Comparison of ENCODE assay signal across 8 mouse cellular contexts in genomic region chr10:60002203-60002602, GRCm38 (mm10). TPM values are rescaled to one million over a fixed set of nuclear protein-coding genes. Genes with fewer than 3 reads are reported as not detected.
A peak's percentile ranks its signal among the peaks of the same experiment; 100 is the strongest.
DNase-seq lines count a peak whose midpoint lies in the region; ATAC-seq and TF ChIP-seq lines count a peak whose summit lies in the region.

No protein-coding gene starts in this region.

- H3K4me2 ChIP-seq in hindbrain, embryonic 16.5 days (ENCODE audit: low read length), result peak overlapping the region; percentile 77
- H3K4me2 ChIP-seq in midbrain, embryonic 14.5 days (ENCODE audit: low read length), result peak overlapping the region; percentile 85

- H3K27ac ChIP-seq in thymus, adult 2 months (ENCODE audit: control insufficient read depth, insufficient read depth, low read length), result peak overlapping the region; percentile 82
- peak overlapping the region; percentile 100 for H3K27ac ChIP-seq in hindbrain, embryonic 16.5 days (ENCODE audit: low read depth, low read length)
- H3K27ac ChIP-seq in midbrain, embryonic 14.5 days (replicated peaks; ENCODE audit: low read depth, low read length), result peak overlapping the region; percentile 98

- no peak for TF ChIP-seq CTCF in thymus, adult 2 months (IDR thresholded peaks at IDR 0.05; ENCODE audit: borderline replicate concordance, control insufficient read depth, extremely low read depth, insufficient read depth, low read length, poor library complexity)

- H3K4me1 ChIP-seq in thymus, adult 2 months (replicated peaks; ENCODE audit: control insufficient read depth, insufficient read depth, low read length), result peaks cover 26% of the 10 kb centered on the region
- H3K4me1 ChIP-seq in hindbrain, embryonic 16.5 days (ENCODE audit: control insufficient read depth, insufficient read depth, low read depth, low read length), result peaks cover 14% of the 10 kb centered on the region
- peaks cover 12% of the 10 kb centered on the region; the same call in 1 of the 2 replicates for H3K4me1 ChIP-seq in midbrain, embryonic 14.5 days (ENCODE audit: control insufficient read depth, insufficient read depth, low read length)

- H3K9me3 ChIP-seq in hindbrain, embryonic 16.5 days (ENCODE audit: control insufficient read depth, low read length), result no peaks in the 10 kb centered on the region
- H3K9me3 ChIP-seq in midbrain, embryonic 14.5 days (ENCODE audit: control insufficient read depth, low read length), result no peaks in the 10 kb centered on the region

- peak; percentile 23 to 56 for DNase-seq in cerebellum, postnatal 10 days
- no peak for DNase-seq in cerebellum, postnatal 25 days
- no peak for DNase-seq in thymus, adult 2 months
- no peak for DNase-seq in thymus, postnatal 10 days (ENCODE audit: low spot score in 2 of 2)
- no peak for DNase-seq in midbrain, embryonic 14.5 days
- DNase-seq in retina, embryonic 14.5 days (ENCODE audit: low spot score), result no peak

- peak overlapping the region; percentile 84 for H3K9ac ChIP-seq in hindbrain, embryonic 16.5 days (ENCODE audit: low read depth, low read length)
- peak overlapping the region; percentile 73 for H3K9ac ChIP-seq in midbrain, embryonic 14.5 days (replicated peaks; ENCODE audit: low read length)

- no peak for ATAC-seq in hindbrain, embryonic 16.5 days
- no peak for ATAC-seq in midbrain, embryonic 14.5 days (ENCODE audit: low FRiP score, low TSS enrichment)
- no peak for ATAC-seq in granulocyte monocyte progenitor cell, adult 5-6 weeks (replicated peaks; ENCODE audit: poor library complexity, severe bottlenecking)

- WGBS in thymus, adult 2 months, result 2% methylated on average over 12 of the region's 12 CpGs
- 3% methylated on average over 12 of the region's 12 CpGs for WGBS in hindbrain, embryonic 16.5 days
- 6% methylated on average over 12 of the region's 12 CpGs for WGBS in midbrain, embryonic 14.5 days

- H3K4me3 ChIP-seq in thymus, adult 2 months (ENCODE audit: control insufficient read depth, insufficient read depth, low read length), result peak overlapping the region; percentile 76
- peak overlapping the region; percentile 62 for H3K4me3 ChIP-seq in hindbrain, embryonic 16.5 days (ENCODE audit: low read length)
- H3K4me3 ChIP-seq in midbrain, embryonic 14.5 days (replicated peaks; ENCODE audit: low read depth, low read length), result peak overlapping the region; percentile 71

- TF ChIP-seq POLR2A in thymus, adult 2 months (IDR thresholded peaks at IDR 0.05; ENCODE audit: control insufficient read depth, extremely low read depth, insufficient read depth, low read length, poor library complexity), result no peak

- H3K36me3 ChIP-seq in thymus, adult 2 months (ENCODE audit: control insufficient read depth, insufficient read depth, low read length), result no peaks in the 10 kb centered on the region
- no peaks in the 10 kb centered on the region for H3K36me3 ChIP-seq in hindbrain, embryonic 16.5 days (ENCODE audit: control insufficient read depth, insufficient read depth, low read length)
- H3K36me3 ChIP-seq in midbrain, embryonic 14.5 days (ENCODE audit: control insufficient read depth, insufficient read depth, low read length), result no peaks in the 10 kb centered on the region

- no peaks in the 10 kb centered on the region for H3K27me3 ChIP-seq in thymus, adult 2 months (ENCODE audit: control insufficient read depth, insufficient read depth, low read length)
- no peaks in the 10 kb centered on the region for H3K27me3 ChIP-seq in hindbrain, embryonic 16.5 days (replicated peaks; ENCODE audit: control insufficient read depth, insufficient read depth, low read length)
- no peaks in the 10 kb centered on the region for H3K27me3 ChIP-seq in midbrain, embryonic 14.5 days (ENCODE audit: control insufficient read depth, insufficient read depth, low read length)

RNA-seq across cellular contexts. Expression of gene Ascc1, which starts 0.4 kb away (rescaled TPM):
- 24.2 and 26.2 TPM in 2 replicates for polyA plus RNA-seq in thymus, adult 2 months (2012; rRNA removed)
- polyA plus RNA-seq in hindbrain, embryonic 16.5 days (2015; fragmentation: Nextera tagmentation; extraction: Ambion mirVana), result 47.7 and 48.3 TPM in 2 replicates
- polyA plus RNA-seq in midbrain, embryonic 14.5 days (2014; fragmentation: Nextera tagmentation; extraction: Ambion mirVana), result 48.2 and 48.4 TPM in 2 replicates
- total RNA-seq in granulocyte monocyte progenitor cell, adult 5-6 weeks (2014; fragmentation: Nextera tagmentation), result 19.4 and 24.3 TPM in 2 replicates
- 24.8 and 34.2 TPM in 2 replicates for total RNA-seq in granulocyte monocyte progenitor cell, adult 5-6 weeks (2017)

RNA-seq across cellular contexts. Expression of gene Anapc16, which starts 0.7 kb away (rescaled TPM):
- polyA plus RNA-seq in thymus, adult 2 months (2012; rRNA removed), result 108 and 136 TPM in 2 replicates
- polyA plus RNA-seq in hindbrain, embryonic 16.5 days (2015; fragmentation: Nextera tagmentation; extraction: Ambion mirVana), result 101 and 116 TPM in 2 replicates
- polyA plus RNA-seq in midbrain, embryonic 14.5 days (2014; fragmentation: Nextera tagmentation; extraction: Ambion mirVana), result 97.2 and 105 TPM in 2 replicates
- 36.2 and 43.2 TPM in 2 replicates for total RNA-seq in granulocyte monocyte progenitor cell, adult 5-6 weeks (2014; fragmentation: Nextera tagmentation)
- 46.2 and 48.8 TPM in 2 replicates for total RNA-seq in granulocyte monocyte progenitor cell, adult 5-6 weeks (2017)

RNA-seq across cellular contexts. Expression of gene Ddit4, which starts 50.6 kb away (rescaled TPM):
- polyA plus RNA-seq in thymus, adult 2 months (2012; rRNA removed), result 157 and 190 TPM in 2 replicates
- 75.3 and 97.1 TPM in 2 replicates for polyA plus RNA-seq in hindbrain, embryonic 16.5 days (2015; fragmentation: Nextera tagmentation; extraction: Ambion mirVana)
- 6.2 and 7.3 TPM in 2 replicates for polyA plus RNA-seq in midbrain, embryonic 14.5 days (2014; fragmentation: Nextera tagmentation; extraction: Ambion mirVana)
- total RNA-seq in granulocyte monocyte progenitor cell, adult 5-6 weeks (2014; fragmentation: Nextera tagmentation), result 0.49 TPM in 1 of 2 replicates, not detected in the other
- total RNA-seq in granulocyte monocyte progenitor cell, adult 5-6 weeks (2017), result 2.0 and 2.2 TPM in 2 replicates

Comparison
In these comparisons a context has a peak if more than half of its experiments do, and no peak if none do; other contexts are left out.
1. DNase-seq: peak in cerebellum, postnatal 10 days (2 of 2); none in cerebellum, postnatal 25 days (0 of 2), thymus, adult 2 months (single experiment), thymus, postnatal 10 days (0 of 2), midbrain, embryonic 14.5 days (single experiment) and retina, embryonic 14.5 days (single experiment).
2. Peak in every context shown above with its lines, with median percentiles within 50 percentile points of each other: H3K27ac ChIP-seq and H3K4me3 ChIP-seq.